Mouse (Mus musculus) kidney, adult 2 months (tissue): Measurements from ENCODE around the gene Esr1.

ENCODE experiments used
- CTCF ChIP-seq: fragments of 200-500 bp; conservative IDR thresholded peaks from 2 replicates; pipeline ENCODE4 v1.5.1; 2011; ENCODE audit warnings: low read depth, mild to moderate bottlenecking, control low read depth, low read length, moderate library complexity, mixed read lengths; ENCODE audit not compliant: insufficient read depth, insufficient read length
- POLR2A ChIP-seq: fragments of 200-500 bp; IDR thresholded peaks from one replicate; pipeline ENCODE4 v1.6.1; 2011; ENCODE audit warnings: low read depth, low read length, control low read depth

DNA sequence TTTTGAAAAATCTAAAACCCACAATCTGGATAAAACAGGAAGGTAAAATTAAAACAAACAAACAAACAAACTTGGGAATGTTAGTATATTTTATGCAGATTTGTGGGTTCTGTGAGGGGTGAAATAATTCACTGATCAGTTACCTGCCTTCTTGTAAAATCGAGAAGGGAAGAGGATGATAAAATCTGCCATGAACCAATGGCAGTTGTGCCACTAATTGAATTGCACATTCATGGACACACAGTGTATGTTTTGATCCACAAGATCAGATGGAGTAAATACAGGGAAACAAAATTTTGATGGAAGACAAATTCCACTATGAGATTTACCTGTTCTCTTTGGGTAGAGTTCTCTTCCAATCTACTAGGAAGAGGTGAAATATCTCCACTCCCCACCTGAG is 418.5 kb downstream of the Esr1 start:
- TF ChIP-seq CTCF (no peak), POLR2A (no peak)
